Mouse (Mus musculus) frontal cortex, postnatal 10 days (tissue): ENCODE results near the gene Tlr13.

Experiments used
- DNase-seq, 2 experiments: peaks; one replicate each; pipeline ENCODE4 v3.0.0; 2022; ENCODE audit warnings: low spot score in 2 of 2, mixed read lengths in 1 of 2

The Tlr13 gene

GRCm38 (mm10) chrX:106142936-106143335, at the start of gene Tlr13:
Gene Tlr13, plus strand, starts transcription at chrX:106143204.
- DNase-seq, result no peak

- DNase-seq, result peak in 1 of 2 experiments; percentile 10
Measured at GRCm38 (mm10) chrX:106105464-106105863, 37.5 kb upstream of the Tlr13 start.

DNA sequence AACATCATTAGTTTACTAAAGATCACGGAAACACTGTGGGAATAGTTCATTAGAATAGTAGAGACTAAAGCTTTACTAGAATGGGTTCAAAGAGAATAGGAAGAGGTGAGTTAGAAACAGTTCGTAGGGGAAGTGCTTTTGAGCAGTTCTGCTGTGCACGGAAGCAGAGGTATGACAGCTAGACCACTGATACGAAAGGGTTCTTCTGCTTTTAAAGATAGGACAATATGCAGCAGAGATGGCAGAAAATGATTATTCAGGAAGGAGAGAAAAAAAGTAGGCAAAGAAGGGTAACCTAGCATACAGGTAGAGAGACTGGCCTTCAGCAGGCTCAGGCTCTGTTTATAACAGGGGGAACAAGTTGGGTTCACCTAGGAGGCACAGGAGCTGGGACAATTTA, 29.1 kb upstream of the Tlr13 start:
- DNase-seq, result no peak

GRCm38 (mm10) chrX:106114674-106115073, 28.3 kb upstream of the Tlr13 start:
- DNase-seq, result no peak

GRCm38 (mm10) chrX:106122823-106123222, 20.2 kb upstream of the Tlr13 start:
- DNase-seq, result no peak

GRCm38 (mm10) chrX:106128283-106128682, 14.7 kb upstream of the Tlr13 start:
- no peak for DNase-seq

DNA sequence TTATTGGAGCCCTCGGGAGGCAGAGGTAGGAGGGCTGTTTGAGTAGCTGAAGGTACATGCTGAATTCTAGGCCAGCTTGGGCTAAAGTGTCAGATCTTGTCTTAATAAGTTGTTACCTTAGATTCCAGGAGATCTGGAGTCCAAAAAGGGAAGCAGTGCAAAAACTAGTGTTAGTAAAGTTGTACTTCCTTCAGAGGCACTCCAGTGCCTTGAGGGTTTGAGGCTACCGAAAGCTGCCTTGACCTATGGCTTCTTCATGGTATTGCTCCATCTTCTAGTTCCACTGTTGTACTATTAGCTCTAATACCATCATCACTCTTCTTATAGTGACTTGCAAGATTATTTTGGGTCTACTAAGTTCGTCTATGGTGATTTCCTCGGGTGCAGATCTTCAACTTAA, 13.1 kb upstream of the Tlr13 start:
- no peak for DNase-seq

DNA sequence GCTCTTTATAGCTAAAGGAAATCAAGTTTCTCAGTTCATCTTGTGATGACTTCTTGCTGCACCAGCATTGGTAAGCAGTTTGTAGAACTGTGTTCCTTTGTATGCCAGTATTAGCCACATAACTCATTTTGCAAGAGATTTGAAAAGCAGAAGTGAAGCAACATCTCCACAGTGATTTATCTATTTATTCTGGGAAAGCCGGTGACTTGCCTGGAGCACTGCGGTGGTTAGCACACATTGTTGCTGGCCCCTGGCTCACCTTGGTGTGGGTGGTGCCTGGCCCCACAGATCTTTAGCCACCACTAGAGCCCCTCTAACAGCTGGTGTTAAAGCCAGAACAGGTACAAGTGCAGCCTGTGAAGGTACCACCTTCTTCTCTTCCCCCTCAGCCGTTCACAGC, 8.1 kb upstream of the Tlr13 start:
- DNase-seq, result no peak

DNA sequence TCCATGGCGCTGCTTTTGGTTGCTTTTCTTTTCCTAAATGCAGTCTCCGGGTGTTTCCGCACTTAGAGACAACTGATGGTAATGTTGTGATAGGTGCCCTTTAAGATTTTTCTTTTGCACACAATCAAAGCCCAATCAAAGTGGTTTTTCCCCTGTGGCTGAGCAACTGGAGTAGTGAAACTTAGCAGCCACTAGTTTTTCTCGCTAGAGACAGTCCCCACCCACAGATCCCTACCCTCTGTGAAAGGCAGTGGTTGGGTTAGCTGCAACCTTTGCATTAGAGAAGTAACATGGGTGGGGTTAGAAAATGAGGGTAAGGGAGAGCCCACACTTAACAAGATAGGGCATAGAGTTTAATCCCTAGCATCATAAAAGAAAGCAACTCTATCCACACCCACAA, 7.5 kb upstream of the Tlr13 start:
- DNase-seq, result no peak

DNA sequence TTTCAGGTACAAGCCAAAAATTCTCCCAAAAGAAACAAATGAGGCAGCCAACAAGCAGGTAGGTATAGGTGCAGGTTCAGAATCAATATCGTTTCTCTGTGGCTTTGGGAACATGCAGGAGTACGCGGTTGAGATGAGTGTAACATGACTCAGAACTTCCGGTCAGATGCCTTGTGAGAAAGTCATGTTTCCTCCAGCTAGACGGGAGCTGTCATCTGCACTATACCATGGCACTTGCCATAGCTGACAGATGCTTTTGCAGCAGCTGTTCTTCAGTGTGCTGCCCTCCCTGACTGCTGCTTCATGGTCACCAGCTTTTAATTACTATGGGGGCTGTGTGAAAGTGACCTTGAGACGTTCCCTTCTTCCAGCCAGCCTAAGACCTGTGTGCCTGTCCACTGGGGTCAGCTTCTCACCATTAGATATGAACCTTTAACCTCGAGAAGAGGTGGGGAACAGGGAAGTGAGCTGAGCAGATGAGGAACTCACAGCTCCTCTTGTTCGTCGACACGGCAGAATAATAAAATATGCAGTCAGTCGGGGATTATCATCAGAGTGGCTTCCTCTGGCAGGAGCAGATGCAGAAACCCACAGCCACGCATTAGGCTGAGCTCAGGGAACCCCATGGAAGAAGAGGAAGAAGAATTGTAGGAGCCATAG, 7.0 kb upstream of the Tlr13 start:
- DNase-seq, result no peak

DNA sequence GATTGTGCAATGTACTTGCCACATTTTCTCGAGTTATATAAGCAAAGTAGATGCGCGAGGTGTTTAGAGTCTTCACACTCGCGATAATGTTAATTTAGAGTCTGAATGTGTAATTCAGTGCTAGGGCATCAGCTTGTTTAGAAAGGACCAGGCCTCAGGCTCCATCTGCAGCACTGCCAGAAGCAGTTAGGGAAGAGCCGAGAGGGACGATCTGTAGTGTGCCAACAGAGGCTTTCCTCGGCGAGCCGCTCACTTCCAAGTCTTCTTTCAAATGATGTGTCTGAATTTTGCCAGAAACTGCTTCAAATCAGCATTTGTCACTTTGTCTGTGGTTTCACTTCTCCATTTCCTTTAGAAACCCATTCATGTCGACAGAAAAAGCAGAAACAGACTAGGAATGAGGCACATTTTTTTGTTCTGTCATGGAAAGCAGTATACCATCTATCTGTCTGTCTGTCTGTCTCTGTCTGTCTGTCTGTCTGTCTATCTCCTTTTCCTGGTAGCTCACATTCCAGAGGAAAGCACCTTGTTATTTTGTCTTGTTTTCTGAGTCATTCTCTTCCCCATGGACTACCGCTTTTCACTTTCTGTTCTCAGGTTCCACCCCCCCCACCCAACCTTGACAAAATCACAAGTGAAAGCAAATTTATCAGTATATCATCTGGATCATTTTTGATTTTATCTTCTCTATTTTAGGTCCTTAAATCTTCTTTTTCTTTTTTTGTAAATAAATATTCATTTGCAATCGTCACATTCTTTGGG, 3.5 kb upstream of the Tlr13 start:
- no peak for DNase-seq

DNA sequence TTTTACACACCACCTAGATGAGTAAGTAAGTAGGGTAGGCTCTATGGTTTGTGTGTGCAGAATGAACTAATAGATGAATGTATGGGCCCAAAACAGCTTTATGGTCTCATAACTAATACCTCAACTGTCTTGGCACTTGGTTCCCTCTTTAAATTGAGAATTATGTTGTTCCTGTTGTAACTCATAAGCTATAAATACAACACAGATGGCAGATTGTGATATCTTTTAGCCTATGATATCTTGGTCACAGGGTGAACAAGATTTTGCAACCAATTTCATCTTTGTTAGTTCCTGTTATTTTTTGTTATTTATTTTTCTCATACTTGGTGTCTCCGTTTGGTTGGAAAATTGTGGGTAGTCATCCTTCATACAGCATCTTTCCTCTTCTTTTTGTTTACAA, 5.2 kb downstream of the Tlr13 start:
- DNase-seq, result no peak

- no peak for DNase-seq
Measured at GRCm38 (mm10) chrX:106149460-106149859, 6.5 kb downstream of the Tlr13 start.

DNA sequence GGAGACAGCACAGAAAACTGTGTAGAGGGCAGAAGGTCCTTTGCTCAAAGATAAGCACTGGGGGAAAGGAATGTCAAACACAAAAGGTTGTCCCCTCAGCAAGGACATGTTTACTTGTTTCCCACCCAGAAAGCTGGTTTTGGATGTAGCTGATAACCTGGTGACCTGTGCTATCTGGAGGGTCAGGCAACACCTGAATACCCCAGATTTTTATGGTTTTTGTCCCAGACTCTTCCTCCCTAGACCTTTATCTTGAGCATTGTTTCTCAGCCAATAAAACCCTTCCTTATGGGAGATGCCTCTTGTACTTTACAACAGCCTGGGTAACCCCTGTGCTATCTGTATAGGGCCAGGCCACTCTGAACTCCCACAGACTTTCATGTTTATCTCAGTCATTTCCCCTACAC, 11.2 kb downstream of the Tlr13 start:
- DNase-seq, result no peak

GRCm38 (mm10) chrX:106155892-106156291, 12.9 kb downstream of the Tlr13 start:
- DNase-seq, result no peak

DNA sequence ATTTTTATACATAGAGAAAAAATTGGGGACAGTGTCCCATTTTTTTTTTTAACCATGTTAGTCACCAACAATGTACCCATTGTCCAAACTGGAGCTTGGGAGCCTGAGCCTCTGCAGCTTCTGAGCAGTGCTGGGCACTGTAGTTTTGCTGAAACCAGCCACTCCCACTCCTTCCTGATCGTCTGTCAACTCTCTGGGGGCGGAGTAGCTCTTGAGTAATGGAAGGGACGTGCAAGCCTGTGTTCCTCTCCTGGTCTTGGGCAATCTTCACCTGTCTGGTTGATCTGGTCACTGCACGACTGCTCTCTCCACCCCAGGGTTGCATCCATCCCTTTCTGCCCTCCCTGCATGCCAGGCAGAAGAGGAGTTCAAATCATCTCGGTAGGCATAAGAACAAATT, 21.0 kb downstream of the Tlr13 start:
- no peak for DNase-seq

DNA sequence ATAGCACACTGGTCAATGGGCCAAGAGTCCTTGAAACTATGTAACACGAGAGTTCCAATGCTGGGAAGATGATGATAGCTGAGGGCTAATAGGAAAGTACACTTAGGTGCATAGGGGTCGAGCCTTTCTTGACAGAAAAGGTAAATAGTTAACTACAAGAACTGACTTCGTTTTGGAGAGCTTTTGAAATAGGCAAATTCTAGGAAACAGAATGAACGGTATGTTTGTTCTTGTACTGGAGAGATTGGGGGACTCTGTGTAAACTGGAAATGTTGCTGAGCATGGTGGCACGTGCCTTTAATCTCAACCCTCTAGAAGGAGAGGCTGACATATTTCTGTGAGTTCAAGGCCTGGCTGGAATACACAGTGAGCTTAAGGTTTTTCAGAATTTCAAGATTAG, 21.6 kb downstream of the Tlr13 start:
- no peak for DNase-seq

DNA sequence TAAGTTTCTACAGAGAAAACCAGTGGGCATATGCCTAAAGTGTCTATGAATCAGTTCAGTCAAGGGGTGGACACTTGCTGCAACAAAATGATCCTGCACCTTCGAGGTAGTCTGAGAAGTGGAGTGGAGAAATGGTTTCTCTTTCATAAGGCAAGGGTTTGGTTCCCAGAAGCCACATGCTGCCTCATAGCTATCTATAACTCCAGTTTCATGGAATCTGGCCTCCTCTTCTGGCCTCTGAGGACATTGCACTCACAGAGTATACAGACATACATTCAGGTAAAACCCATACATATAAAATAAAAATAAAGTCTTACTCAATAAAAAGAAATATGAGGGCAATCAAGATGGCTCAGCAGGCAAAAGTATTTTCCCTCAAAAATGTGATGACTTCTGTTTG, 22.1 kb downstream of the Tlr13 start:
- DNase-seq, result no peak

- peak; percentile 18 to 61 for DNase-seq
Measured at GRCm38 (mm10) chrX:106171106-106171852, 28.3 kb downstream of the Tlr13 start.

- DNase-seq, result no peak
Measured at GRCm38 (mm10) chrX:106171853-106172154, 28.8 kb downstream of the Tlr13 start.

GRCm38 (mm10) chrX:106176331-106176730, 33.3 kb downstream of the Tlr13 start:
- no peak for DNase-seq

- DNase-seq, result no peak
Measured at GRCm38 (mm10) chrX:106184279-106184678, 41.3 kb downstream of the Tlr13 start.

DNA sequence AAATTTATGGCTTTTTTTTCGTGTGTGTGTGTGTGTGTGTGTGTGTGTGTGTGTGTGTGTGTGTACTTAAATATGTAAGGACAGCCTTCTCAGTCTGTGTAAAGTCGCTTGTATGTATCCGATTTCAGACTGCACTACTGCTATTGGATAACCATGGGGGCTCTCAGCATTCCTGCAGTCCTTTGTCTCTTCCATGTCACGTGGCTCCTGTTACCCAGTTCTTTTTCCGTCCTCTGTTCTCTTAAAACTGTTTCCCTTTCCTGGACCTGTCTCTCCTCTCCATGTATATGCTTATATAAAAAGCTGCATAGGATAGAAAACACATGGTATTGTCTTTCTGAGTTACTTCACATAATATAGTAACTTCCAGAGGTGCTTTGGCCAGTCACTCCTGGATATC, 42.7 kb downstream of the Tlr13 start:
- DNase-seq, result no peak
